Mouse (Mus musculus) limb, embryonic 15.5 days (tissue): Measurements from ENCODE around the gene Bckdhb. TPM values are rescaled to one million over a fixed set of nuclear protein-coding genes. Genes with fewer than 3 reads are reported as not detected.

ENCODE experiments used
- ATAC-seq: fragments of 200-750 bp; cut with Nextera tagmentation; 2 replicates; pipeline ENCODE4 v1.8.0; 2017; ENCODE audit warnings: low read depth, moderate TSS enrichment; ENCODE audit not compliant: insufficient number of reproducible peaks, low FRiP score, low TSS enrichment
- H3K27ac ChIP-seq: fragments of 300-500 bp; sonication (generic); 2 replicates; pipeline ENCODE4 v1.5.1; 2015; ENCODE audit warnings: moderate library complexity, mild to moderate bottlenecking, inconsistent platforms
- H3K27me3 ChIP-seq: fragments of 300-500 bp; sonication (generic); 2 replicates; pipeline ENCODE4 v1.6.1; 2015; ENCODE audit warnings: inconsistent platforms
- H3K36me3 ChIP-seq: fragments of 300-500 bp; sonication (generic); 2 replicates; pipeline ENCODE4 v1.6.1; 2015; ENCODE audit warnings: inconsistent platforms
- H3K4me1 ChIP-seq: fragments of 300-500 bp; sonication (generic); 2 replicates; pipeline ENCODE4 v1.6.1; 2015; ENCODE audit warnings: inconsistent platforms
- H3K4me2 ChIP-seq: fragments of 300-500 bp; sonication (generic); 2 replicates; pipeline ENCODE4 v1.6.1; 2015; ENCODE audit warnings: mild to moderate bottlenecking, inconsistent platforms
- H3K4me3 ChIP-seq: fragments of 300-500 bp; sonication (generic); 2 replicates; pipeline ENCODE4 v1.5.1; 2015; ENCODE audit warnings: mild to moderate bottlenecking, inconsistent platforms
- H3K9ac ChIP-seq: fragments of 300-500 bp; sonication (generic); 2 replicates; pipeline ENCODE4 v1.6.1; 2015; ENCODE audit warnings: inconsistent platforms
- H3K9me3 ChIP-seq: fragments of 300-500 bp; sonication (generic); 2 replicates; pipeline ENCODE4 v1.6.1; 2016; ENCODE audit warnings: inconsistent platforms
- WGBS: fragments of 180-500 bp; shearing (Covaris S2); methylation state at CpG from one replicate; pipeline ENCODE4 v1.1.7; 2015; 5-methylcytosine and 5-hydroxymethylcytosine counted together
- polyA plus RNA-seq: library from polyadenylated mRNA; unstranded; fragments of >200 nt; fragmentation: Nextera tagmentation; extraction: Ambion mirVana; gene quantifications from 2 replicates; pipeline ENCODE4 v1.2.1, GENCODE M21; 2015

Bckdhb gene
- polyA plus RNA-seq, 1 experiment from 2014 or later, result 46.0 TPM

DNA sequence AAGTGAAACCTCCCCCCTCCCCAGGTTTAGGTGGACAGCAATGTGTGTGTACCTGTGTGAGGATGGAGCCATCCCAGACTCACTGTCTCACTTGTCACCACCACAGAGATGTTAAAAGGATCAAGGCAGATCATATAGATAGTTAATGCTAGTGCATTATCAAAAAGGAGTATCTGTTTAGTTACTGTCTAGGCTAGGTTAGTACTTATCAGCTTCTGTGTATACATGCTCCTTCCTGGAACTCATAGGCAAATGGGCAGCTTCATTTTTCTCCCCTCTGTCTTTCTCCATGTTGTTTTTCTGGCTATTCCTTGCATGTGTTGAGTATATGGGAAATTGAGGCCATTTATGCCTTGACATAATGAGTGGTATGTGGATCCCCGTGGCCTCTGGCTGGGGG is 187.4 kb downstream of the Bckdhb start:
- H3K4me2 ChIP-seq, result no peak overlapping the region
- H3K4me1 ChIP-seq, result peaks cover 20% of the 10 kb centered on the region; the same call in 1 of the 2 replicates
- ATAC-seq, result no peak
- H3K9me3 ChIP-seq, result no peaks in the 10 kb centered on the region
- no peak overlapping the region for H3K9ac ChIP-seq
- no peak overlapping the region for H3K4me3 ChIP-seq
- no peak overlapping the region for H3K27ac ChIP-seq
- H3K27me3 ChIP-seq, result no peaks in the 10 kb centered on the region
- H3K36me3 ChIP-seq, result no peaks in the 10 kb centered on the region
- 30% methylated on average over 1 of the region's 1 CpGs for WGBS

DNA sequence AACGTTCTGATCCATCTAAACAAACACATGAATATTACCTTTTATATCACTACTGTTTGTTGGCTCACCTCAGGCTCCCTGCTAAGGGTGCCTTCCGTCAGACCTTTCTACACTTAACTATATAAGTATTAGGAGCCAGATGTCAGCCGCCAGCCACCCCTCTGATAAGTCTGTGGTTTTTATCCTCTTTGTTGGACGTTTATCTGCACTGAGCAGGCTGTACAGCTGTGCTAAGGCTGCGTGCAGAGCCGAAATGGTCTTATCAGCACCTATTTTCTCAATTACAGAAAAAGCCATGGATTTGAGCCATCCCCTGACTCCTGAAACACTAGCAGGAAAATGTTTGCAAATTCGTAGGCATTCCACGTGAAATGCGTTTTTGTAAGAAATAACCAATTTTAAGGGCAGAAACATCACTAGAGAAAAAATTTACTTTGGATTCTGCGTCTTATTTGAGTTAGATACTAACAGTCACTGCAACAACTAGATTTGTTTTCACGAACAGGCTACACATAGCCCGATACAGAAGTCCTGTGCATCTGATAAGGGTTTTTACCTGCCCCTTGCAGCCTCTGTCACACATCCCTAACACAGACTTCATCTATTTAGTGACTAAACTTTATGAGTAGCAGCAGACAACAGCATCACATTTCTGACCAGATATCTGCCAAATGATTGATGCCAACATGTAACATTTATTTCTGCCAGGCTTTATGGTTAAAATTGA is 188.1 kb downstream of the Bckdhb start:
- ATAC-seq, result no peak
- H3K4me2 ChIP-seq, result 0 out of 2 replicates have a peak overlapping the region, but pooled peaks have one; percentile 5
- H3K27ac ChIP-seq, result peak overlapping the region; percentile 57; the same call in 1 of the 2 replicates
- H3K36me3 ChIP-seq, result no peaks in the 10 kb centered on the region
- no peaks in the 10 kb centered on the region for H3K9me3 ChIP-seq
- H3K27me3 ChIP-seq, result no peaks in the 10 kb centered on the region
- H3K4me1 ChIP-seq, result peaks cover 20% of the 10 kb centered on the region; the same call in 1 of the 2 replicates
- H3K4me3 ChIP-seq, result 0 out of 2 replicates have a peak overlapping the region, but pooled peaks have one; percentile 1
- H3K9ac ChIP-seq, result no peak overlapping the region
- WGBS, result 67% methylated on average over 12 of the region's 12 CpGs

DNA sequence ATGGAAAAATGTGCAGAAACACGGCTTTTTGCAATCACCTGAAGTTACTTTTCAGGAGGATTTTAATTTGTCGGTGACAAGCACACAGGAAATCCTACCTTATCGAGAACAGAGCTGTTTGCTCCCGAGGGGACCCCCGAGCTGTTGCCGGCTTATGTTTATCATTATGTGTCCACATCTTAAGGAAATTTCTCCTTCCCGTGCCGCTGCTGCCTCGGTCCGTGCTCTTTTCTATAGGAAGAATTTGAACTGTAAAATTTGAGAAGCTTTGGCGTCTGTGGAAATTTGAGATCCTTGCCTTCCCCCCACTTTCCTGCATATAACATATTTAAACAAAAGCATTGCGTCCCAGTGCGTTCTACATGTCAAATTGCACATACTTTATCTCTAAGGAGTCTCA is 189.3 kb downstream of the Bckdhb start:
- H3K27me3 ChIP-seq, result no peaks in the 10 kb centered on the region
- H3K4me1 ChIP-seq, result peaks cover 20% of the 10 kb centered on the region; the same call in 1 of the 2 replicates
- H3K4me2 ChIP-seq, result peak overlapping the region; percentile 43
- WGBS, result 23% methylated on average over 13 of the region's 13 CpGs
- no peaks in the 10 kb centered on the region for H3K36me3 ChIP-seq
- no peak for ATAC-seq
- peak overlapping the region; percentile 14; the same call in 1 of the 2 replicates for H3K9ac ChIP-seq
- peak overlapping the region; percentile 6; the same call in 1 of the 2 replicates for H3K27ac ChIP-seq
- peak overlapping the region; percentile 39 for H3K4me3 ChIP-seq
- H3K9me3 ChIP-seq, result no peaks in the 10 kb centered on the region

DNA sequence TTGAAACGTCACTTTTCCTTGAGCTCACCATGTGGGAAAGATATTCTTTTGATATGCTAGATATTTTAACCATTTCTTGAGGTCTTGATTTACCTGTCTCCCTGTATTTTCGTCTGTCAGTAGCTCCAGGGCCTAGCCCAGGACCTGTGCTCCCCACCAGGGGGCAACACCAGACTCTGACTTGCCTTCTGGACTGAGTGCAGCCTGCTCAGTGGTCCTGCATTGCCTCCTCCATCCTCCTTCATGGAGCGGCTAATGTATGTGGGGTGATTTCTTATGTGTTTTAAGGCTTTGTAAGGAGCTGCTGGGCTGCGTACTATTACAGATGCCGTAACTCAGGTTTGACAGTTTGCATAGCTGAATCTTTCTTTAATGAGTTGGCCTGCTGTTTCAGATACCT is 192.4 kb downstream of the Bckdhb start:
- ATAC-seq, result no peak
- Histone ChIP-seq H3K27me3 (no peaks in the 10 kb centered on the region), H3K4me3 (no peak overlapping the region), H3K4me2 (no peak overlapping the region), H3K36me3 (no peaks in the 10 kb centered on the region), H3K9me3 (no peaks in the 10 kb centered on the region), H3K4me1 (peaks cover 2% of the 10 kb centered on the region; the same call in 1 of the 2 replicates), H3K9ac (no peak overlapping the region), H3K27ac (no peak overlapping the region)
- WGBS, result 66% methylated on average over 5 of the region's 5 CpGs

DNA sequence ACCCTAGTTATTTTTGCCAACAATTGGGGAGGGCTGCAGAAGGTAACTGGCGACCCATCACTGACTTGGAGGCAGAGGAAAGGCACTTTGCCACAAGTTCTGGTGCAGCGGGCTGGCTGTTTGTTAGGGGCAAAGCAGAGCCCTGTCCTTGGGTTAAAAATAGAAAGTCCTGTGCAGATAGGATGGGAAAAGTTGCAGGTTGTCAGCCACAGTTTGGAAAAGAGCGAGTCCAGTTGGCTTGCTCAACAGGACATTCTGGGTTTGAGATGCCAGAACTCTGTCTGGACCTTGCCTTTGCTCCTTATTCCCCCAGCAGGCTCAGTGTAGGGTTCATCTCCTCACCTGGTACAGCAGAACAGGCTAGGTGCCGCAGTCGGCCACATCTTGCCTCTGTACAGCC is 200.1 kb downstream of the Bckdhb start:
- H3K27ac ChIP-seq, result no peak overlapping the region
- H3K4me1 ChIP-seq, result no peaks in the 10 kb centered on the region
- WGBS, result 92% methylated on average over 5 of the region's 5 CpGs
- H3K9ac ChIP-seq, result no peak overlapping the region
- H3K4me2 ChIP-seq, result no peak overlapping the region
- no peak overlapping the region for H3K4me3 ChIP-seq
- H3K36me3 ChIP-seq, result no peaks in the 10 kb centered on the region
- no peaks in the 10 kb centered on the region for H3K27me3 ChIP-seq
- ATAC-seq, result no peak
- no peaks in the 10 kb centered on the region for H3K9me3 ChIP-seq

DNA sequence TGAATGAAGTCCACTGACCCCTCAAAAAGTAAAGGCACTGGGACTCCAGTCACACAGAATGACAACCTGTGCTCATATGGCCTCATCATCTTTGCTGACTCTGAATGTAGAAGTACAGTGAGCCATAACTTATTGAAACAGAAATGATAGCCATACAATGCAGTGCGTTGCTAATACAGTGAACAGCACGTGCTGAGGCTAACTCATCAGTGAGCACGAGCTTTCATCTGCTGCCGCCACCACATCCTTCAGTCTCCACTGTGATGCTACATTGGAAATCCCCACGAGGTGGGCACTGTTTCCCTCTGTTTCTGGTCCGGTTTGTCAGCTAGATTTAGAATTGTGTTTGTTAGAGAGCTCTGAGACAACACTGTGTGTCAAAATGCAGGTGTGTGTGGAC is 205.4 kb downstream of the Bckdhb start:
- Histone ChIP-seq H3K4me2 (no peak overlapping the region), H3K27me3 (no peaks in the 10 kb centered on the region), H3K4me3 (no peak overlapping the region), H3K27ac (no peak overlapping the region), H3K9ac (no peak overlapping the region), H3K9me3 (no peaks in the 10 kb centered on the region), H3K4me1 (no peaks in the 10 kb centered on the region), H3K36me3 (no peaks in the 10 kb centered on the region)
- 91% methylated on average over 6 of the region's 6 CpGs for WGBS
- ATAC-seq, result no peak

DNA sequence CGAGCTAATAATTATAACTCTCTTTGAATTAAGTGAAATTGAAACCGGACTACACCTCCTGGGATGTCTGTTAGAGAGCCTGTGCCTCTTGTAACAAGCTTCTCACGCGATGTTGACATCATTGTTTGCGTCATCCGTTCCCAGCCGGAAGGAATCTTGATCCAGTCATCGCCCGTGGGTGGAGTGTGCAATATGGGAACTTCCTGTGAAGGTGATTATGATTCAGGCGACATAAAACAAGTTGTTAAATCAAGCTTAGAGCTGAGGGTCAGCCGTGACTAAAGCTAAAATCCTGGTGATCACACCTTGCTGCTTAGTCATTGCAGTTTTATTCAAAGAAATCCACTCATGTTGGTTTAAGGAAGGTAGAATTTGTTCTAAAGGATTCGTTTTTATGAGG is 210.1 kb downstream of the Bckdhb start:
- H3K4me2 ChIP-seq, result no peak overlapping the region
- 61% methylated on average over 12 of the region's 12 CpGs for WGBS
- no peak for ATAC-seq

DNA sequence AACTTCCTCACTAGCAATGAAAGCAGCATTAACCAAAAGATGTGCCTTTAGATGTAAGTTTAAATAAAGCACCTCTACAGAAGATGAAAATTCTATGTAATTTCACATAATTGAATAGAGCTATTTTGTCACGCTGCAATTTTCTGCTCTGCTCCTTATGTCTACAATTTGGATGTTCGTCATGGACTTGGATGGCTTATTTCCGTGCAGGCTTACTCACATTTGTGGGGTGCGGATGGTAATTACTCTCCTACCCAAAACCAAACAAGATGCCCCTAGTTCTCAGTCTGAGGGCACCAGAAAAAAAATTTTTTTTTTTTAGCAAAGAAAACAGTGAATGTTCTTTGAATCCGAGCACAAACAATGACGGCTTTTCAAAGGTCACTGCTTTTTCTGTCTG is 212.2 kb downstream of the Bckdhb start:
- H3K27me3 ChIP-seq, result no peaks in the 10 kb centered on the region
- no peak overlapping the region for H3K4me2 ChIP-seq
- H3K4me3 ChIP-seq, result no peak overlapping the region
- H3K9ac ChIP-seq, result no peak overlapping the region
- H3K4me1 ChIP-seq, result no peaks in the 10 kb centered on the region
- ATAC-seq, result no peak
- no peaks in the 10 kb centered on the region for H3K9me3 ChIP-seq
- H3K36me3 ChIP-seq, result no peaks in the 10 kb centered on the region
- WGBS, result 94% methylated on average over 6 of the region's 6 CpGs
- H3K27ac ChIP-seq, result no peak overlapping the region

More for the DNA sequence above, 210.1 kb downstream of the Bckdhb start:
- Histone ChIP-seq H3K9me3 (no peaks in the 10 kb centered on the region), H3K27me3 (no peaks in the 10 kb centered on the region), H3K4me3 (no peak overlapping the region), H3K4me1 (no peaks in the 10 kb centered on the region), H3K36me3 (no peaks in the 10 kb centered on the region), H3K27ac (no peak overlapping the region), H3K9ac (no peak overlapping the region)

DNA sequence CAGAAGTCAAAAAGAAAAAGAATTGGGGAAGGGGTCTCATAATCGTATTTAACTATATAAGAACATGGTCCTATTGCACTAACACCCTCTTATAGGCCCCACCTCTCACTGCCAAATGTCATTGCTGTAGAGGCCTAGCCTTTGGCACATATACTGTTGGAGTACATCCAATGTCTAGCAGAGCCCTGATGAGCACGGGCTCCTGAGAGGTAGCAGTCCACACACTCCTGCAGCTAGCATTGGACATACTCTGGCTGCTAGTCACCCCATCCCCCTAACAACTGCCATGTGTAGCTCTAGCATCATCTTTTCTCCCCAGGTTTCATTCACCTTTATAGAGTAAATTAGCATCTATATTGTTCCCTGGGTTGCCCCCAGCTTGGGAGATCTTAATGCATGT is 223.2 kb downstream of the Bckdhb start:
- ATAC-seq, result no peak
- Histone ChIP-seq H3K4me1 (no peaks in the 10 kb centered on the region), H3K4me3 (no peak overlapping the region)

More for the DNA sequence above, 223.2 kb downstream of the Bckdhb start:
- Histone ChIP-seq H3K9ac (no peak overlapping the region), H3K36me3 (no peaks in the 10 kb centered on the region), H3K27me3 (no peaks in the 10 kb centered on the region), H3K27ac (no peak overlapping the region), H3K9me3 (no peaks in the 10 kb centered on the region), H3K4me2 (no peak overlapping the region)
- 68% methylated on average over 2 of the region's 2 CpGs for WGBS

Other genes with a start within 250 kb of the Bckdhb start
- 153 and 168 TPM in 2 replicates for gene Elovl4, start 118.9 kb upstream of the Bckdhb start, polyA plus RNA-seq
- gene Ttk, start 90.5 kb upstream of the Bckdhb start, polyA plus RNA-seq, result 26.1 and 26.3 TPM in 2 replicates